Mouse (Mus musculus): ENCODE results near the gene Zfp560.
"Not testable (repeated sequence)": the region's sequence is repeated elsewhere in the genome, so short reads cannot be mapped to it uniquely, and the experiment has no call there.

The Zfp560 gene

DNA sequence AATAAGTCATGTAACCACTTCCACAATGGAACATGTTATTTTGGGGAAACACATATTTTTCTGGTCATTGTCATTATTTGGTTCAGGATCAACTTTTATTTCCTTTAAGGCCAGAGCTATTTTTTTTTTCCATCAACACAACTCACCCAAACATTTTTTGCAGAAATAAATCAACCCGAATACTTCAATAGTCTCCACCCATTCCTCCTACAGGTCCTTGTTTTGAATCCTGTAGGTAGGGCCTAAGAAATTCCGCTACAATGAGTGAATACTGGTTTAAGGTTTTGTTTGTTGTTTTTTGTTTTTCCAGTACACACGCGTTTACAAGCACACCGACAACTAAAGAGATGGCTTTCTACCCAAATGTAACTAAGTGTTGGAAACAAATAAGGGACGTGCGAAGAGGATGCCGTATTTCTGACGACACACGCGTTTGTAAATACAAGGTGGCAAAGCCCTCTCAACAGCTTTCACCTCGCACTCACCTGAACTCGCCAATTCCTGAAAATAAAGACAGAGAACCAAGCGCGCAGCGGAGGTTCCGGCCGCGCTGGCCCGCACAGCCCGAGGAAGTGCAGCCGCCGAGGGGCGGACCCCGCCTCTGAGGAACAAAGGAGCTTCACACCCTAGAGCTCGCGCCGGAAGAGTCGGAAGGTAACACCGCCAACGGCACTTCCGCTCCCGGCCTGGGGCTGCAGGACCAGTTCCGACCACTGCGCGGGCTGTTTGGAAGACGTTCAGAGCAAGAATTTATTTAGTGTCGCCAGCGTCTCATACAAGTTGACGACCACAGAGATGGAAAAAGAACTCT lies at the start of gene Zfp560:
Gene Zfp560 (minus strand): TSS at position 646 of the 811 bp plus-strand sequence.
- peak; percentile 67 to 90 for DNase-seq (ENCODE audit: low spot score in 2 of 2)

GRCm38 (mm10) chr9:20430004-20430403 lies 45.0 kb upstream of the Zfp560 start:
- DNase-seq (ENCODE audit: low spot score in 2 of 2): no peak

GRCm38 (mm10) chr9:20411460-20411859 lies 26.5 kb upstream of the Zfp560 start:
- DNase-seq (ENCODE audit: low spot score in 2 of 2): no peak

DNA sequence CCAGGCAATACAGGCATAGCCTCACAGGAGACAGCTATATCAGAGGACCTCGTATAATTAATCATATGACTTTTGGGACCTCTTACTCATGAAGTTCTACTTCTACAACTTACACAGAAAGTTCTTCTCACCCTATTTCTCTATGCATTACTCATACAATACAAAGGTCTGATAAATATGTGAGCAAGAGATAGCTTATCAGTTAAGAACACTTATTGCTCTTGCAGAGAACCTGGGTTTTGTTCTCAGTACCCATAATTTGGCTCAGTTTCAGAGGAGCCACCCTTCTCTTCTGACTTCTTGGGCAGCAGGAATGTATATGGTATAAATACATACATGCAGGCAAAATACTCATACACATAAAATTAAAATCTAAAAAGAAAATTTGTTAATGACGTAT lies 24.3 kb upstream of the Zfp560 start:
- no peak for DNase-seq (ENCODE audit: low spot score in 2 of 2)

DNA sequence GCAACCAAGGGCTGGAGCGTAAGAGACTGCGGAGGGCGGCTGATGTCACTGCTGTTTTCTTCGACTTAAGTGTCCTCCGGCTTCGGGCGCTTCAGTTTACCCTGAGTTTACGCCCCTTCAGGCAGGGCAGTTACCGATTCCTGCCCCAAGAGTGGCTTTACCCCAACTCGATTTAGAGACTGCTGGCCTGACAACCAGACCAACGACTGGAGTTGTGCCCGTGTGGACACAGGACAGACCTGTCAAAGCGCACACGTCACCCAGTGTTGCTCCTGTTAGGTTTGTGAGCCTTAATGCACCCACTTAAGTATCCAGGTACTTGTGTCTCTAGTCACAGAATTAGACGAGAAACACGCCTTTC lies 346 bp upstream of the Zfp560 start:
- DNase-seq (ENCODE audit: low spot score in 2 of 2): no peak

- DNase-seq (ENCODE audit: low spot score in 2 of 2): no peak
These were observed 1.3 kb downstream of the Zfp560 start for GRCm38 (mm10) chr9:20383659-20384058.

DNA sequence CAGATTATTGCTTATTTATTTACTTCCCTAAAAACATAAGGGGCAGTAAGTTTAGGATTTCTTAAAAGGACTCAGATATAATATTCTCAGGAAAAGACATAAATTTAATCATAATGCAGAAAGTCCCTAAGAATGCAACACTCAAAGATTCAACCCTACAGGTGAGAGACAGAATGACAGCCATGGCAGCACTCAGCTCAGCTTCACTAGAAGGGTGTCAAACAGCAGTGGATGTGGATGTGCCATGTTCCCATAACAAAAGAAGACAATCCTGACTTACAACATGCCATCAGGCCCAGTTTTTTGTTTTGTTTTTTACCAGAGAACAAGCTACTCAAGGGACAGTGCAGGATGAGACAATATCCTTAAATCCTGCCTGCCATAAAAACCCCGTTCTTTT lies 10.3 kb downstream of the Zfp560 start:
- DNase-seq (ENCODE audit: low spot score in 2 of 2): no peak

- DNase-seq (ENCODE audit: low spot score in 2 of 2): no peak
These were observed 17.7 kb downstream of the Zfp560 start for GRCm38 (mm10) chr9:20367311-20367710.

DNA sequence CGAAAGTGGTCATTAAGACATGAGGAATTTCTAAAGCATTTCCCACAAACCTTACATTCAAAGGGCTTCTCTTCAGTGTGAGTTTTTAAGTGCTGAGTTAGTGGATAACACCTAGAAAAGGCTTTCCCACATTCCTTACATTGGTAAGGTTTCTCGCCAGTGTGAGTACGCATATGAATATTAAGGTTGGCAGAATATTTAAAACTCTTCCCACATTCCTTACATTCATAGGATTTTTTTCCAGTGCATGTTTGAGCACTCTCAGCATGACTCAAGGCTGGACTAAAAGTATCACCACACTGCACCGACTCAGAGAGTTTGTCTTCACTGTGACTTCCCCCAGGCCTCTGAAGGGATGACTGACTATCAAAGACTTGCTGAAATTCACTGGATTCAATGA lies 36.5 kb downstream of the Zfp560 start:
- no peak for DNase-seq (ENCODE audit: low spot score in 2 of 2)

- no peak for DNase-seq (ENCODE audit: low spot score in 2 of 2)
These were observed 49.0 kb downstream of the Zfp560 start, which contains the start of gene Olfr18 for GRCm38 (mm10) chr9:20335994-20336393. Gene Olfr18, minus strand, starts transcription at chr9:20336094.

- no peak for DNase-seq (ENCODE audit: low spot score in 2 of 2)
These were observed 86.7 kb downstream of the Zfp560 start, which contains the start of gene Olfr873 for GRCm38 (mm10) chr9:20298232-20298631. Gene Olfr873, plus strand, starts transcription at chr9:20298532.

DNA sequence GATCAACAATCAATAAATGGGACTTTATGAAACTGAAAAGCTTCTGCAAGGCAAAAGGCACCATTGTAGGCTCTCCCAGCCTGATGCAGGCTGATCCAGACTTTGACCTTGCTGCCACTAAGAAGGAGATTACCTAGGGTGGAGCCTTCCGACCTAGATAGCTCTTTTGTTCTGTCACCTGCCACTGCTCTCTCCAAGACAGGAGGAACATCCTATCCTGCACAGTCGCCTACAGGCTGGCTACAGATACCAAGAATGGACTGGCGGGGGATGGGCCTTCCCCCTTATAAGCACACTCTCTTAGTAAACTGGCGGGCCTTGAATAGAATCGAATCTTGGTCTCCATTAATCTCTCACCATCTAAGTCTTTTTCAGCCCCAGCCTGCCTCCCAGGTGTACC lies 89.4 kb downstream of the Zfp560 start:
- not testable (repeated sequence) for DNase-seq (ENCODE audit: low spot score in 2 of 2)

Measured in frontal cortex, postnatal 10 days (tissue).